Mouse (Mus musculus): ENCODE results near the gene Mettl16. TPM values are rescaled to one million over a fixed set of nuclear protein-coding genes. Genes with fewer than 3 reads are reported as not detected.

Gene Mettl16
- polyA plus RNA-seq (2014; fragmentation: Illumina TruSeq; extraction: RNeasy Lipid Tissue Mini Kit (QIAGEN cat#74804); ENCODE audit: low read depth, low replicate concordance): 29.5 TPM

DNA sequence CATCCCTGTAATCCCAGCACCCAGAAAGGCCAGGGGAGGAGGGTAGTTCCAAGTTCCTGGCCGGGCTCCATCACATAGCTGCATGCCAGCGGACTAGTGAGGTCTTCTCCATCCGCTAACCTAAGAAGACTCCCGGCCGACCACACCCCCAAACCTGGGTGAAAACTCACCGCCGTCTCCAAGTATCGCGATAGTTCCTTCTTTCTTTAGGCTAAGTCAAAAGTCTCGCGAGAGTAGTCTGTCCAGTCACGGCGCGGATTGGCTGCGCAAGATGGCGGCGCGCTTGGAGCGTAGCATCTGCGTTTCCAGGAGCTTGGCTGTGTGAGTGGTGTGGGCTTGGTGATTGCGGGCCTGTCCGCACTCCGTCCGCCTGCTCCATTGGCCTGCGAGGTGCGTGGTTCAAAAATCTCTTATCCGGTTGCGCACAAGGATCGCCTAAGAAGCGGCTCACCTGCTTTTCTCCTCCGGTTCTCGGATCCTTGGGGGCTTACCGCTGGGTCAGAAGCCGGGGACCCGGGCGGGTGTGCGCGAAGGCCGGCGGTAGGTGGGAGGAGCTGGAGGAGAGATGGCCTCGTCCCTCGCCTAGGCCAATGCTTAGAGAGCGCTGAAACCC, at the start of gene Mettl16:
Mettl16 (plus strand) TSS at position 236 of the 613 bp plus-strand sequence.

DNA sequence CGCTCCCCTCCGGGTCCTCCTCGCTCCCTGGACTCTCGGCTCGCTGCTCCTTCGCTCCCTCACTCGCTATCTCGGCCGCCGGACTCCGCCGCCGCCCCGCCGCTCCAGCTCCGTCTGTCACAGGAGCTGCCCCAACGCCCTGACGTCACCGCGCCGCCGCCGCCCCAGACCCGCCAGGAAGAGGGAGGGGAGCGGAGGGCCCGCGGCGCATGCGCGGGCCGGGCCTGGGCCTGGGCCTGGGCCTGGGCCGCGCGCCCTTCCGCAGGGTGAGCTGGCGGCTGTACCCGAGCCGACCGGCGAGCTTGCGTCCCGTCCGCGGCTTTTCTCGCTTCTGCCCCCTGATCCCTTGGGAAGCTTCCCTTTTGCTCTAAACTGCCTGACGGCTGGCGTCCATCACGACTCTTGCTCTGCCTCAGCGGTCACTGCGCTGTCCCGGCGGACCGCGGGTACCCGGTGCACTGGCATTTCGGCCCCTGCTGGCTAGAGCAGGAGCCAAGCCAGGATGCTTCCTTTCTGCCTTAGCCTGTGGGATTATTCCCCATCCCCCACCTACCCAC, 46.3 kb upstream of the Mettl16 start, which contains the start of gene Pafah1b1:
Pafah1b1 (minus strand) TSS at position 436 of the 557 bp plus-strand sequence.

DNA sequence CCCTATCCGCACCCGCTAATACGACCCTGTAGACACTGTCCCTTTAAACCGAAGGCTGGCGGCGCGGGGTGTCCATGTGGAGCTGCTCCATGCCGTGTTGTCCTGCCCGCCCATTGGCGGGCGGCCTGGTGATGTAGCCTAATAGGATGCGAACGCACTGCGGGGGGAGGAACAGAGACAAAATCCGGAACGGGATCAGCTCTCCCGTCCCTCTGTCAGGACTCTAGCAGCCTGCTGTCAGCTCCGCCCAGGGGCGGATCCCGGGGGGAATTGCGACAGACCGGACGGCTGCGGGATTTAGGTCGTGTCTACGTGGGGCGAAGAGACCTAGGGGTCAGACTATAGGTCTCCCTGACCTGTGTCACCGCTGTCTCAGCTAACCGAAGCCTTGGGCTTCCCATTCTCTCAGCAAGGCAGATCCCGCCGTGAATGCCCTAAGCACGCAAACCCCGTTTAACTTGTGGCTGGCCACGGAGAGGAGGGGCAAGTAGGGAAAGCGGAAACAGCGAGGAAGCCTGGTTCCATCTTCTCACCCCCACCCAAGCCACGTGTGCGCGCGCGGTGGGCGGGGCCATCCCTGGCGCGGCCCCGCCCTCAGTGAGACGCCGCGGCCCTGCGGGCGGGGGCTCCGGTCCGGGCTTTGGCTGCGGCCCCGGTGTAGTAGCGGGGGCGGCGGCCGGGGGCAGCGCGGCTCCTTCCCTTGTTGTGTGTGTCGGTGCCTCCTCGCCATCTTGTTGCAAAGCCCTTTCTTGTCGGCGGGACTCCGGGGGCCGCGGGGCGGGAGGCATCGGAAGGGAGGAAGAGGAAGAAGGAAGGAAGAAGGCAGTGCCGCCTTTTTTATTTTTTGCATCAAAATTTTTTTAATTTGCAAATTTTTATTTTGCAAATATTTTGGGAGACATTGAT, 59.9 kb downstream of the Mettl16 start, which contains the start of gene Mnt:
Mnt (plus strand) TSS at position 665 of the 906 bp plus-strand sequence.

Other genes with a start within 250 kb of the Mettl16 start
- gene Rap1gap2, start 159.9 kb upstream of the Mettl16 start, polyA plus RNA-seq (2014; fragmentation: Illumina TruSeq; extraction: RNeasy Lipid Tissue Mini Kit (QIAGEN cat#74804); ENCODE audit: low read depth, low replicate concordance): 7.4 TPM
- gene Ccdc92b, start 151.2 kb upstream of the Mettl16 start, polyA plus RNA-seq (2014; fragmentation: Illumina TruSeq; extraction: RNeasy Lipid Tissue Mini Kit (QIAGEN cat#74804); ENCODE audit: low read depth, low replicate concordance): not detected
- gene Cluh, start 121.3 kb upstream of the Mettl16 start, polyA plus RNA-seq (2014; fragmentation: Illumina TruSeq; extraction: RNeasy Lipid Tissue Mini Kit (QIAGEN cat#74804); ENCODE audit: low read depth, low replicate concordance): 11.4 TPM
- 427 TPM for gene Pafah1b1, start 46.2 kb upstream of the Mettl16 start, polyA plus RNA-seq (2014; fragmentation: Illumina TruSeq; extraction: RNeasy Lipid Tissue Mini Kit (QIAGEN cat#74804); ENCODE audit: low read depth, low replicate concordance)
- 1.5 TPM for gene Mnt, start 60.1 kb downstream of the Mettl16 start, polyA plus RNA-seq (2014; fragmentation: Illumina TruSeq; extraction: RNeasy Lipid Tissue Mini Kit (QIAGEN cat#74804); ENCODE audit: low read depth, low replicate concordance)
- 1.1 TPM for gene Sgsm2, start 126.2 kb downstream of the Mettl16 start, polyA plus RNA-seq (2014; fragmentation: Illumina TruSeq; extraction: RNeasy Lipid Tissue Mini Kit (QIAGEN cat#74804); ENCODE audit: low read depth, low replicate concordance)
- 21.5 TPM for gene Tsr1, start 127.2 kb downstream of the Mettl16 start, polyA plus RNA-seq (2014; fragmentation: Illumina TruSeq; extraction: RNeasy Lipid Tissue Mini Kit (QIAGEN cat#74804); ENCODE audit: low read depth, low replicate concordance)
- gene Smg6, start 155.0 kb downstream of the Mettl16 start, polyA plus RNA-seq (2014; fragmentation: Illumina TruSeq; extraction: RNeasy Lipid Tissue Mini Kit (QIAGEN cat#74804); ENCODE audit: low read depth, low replicate concordance): 13.0 TPM
- gene Srr, start 155.1 kb downstream of the Mettl16 start, polyA plus RNA-seq (2014; fragmentation: Illumina TruSeq; extraction: RNeasy Lipid Tissue Mini Kit (QIAGEN cat#74804); ENCODE audit: low read depth, low replicate concordance): 171 TPM

All from kidney, adult 10 weeks (tissue).